Mouse (Mus musculus): Measurements from ENCODE around the gene Adamtsl5. TPM values are rescaled to one million over a fixed set of nuclear protein-coding genes. Genes with fewer than 3 reads are reported as not detected.

Gene Adamtsl5
- polyA plus RNA-seq, 1 experiment from 2014 or later = 0.51 TPM

- no peaks in the 10 kb centered on the region for H3K9me3 ChIP-seq (ENCODE audit: control insufficient read depth, low read length)
- DNase-seq (ENCODE audit: low spot score) (no peak), ATAC-seq (replicated peaks; ENCODE audit: low FRiP score) (no peak)
- H3K4me3 ChIP-seq (ENCODE audit: low read depth, low read length) = no peak overlapping the region
- H3K4me2 ChIP-seq (ENCODE audit: low read depth, low read length, severe bottlenecking) = no peak overlapping the region
- H3K9ac ChIP-seq (ENCODE audit: low read length) = 0 out of 2 replicates have a peak overlapping the region, but pooled peaks have one; percentile 3
- peaks cover 31% of the 10 kb centered on the region for H3K4me1 ChIP-seq (replicated peaks; ENCODE audit: control insufficient read depth, insufficient read depth, low read length)
- H3K27me3 ChIP-seq (ENCODE audit: control insufficient read depth, insufficient read depth, low read length) = 0 out of 2 replicates have a peak, but pooled peaks cover 2% of the 10 kb centered on the region
- 76% methylated on average over 4 of the region's 4 CpGs for WGBS
- peaks cover 11% of the 10 kb centered on the region for H3K36me3 ChIP-seq (ENCODE audit: control insufficient read depth, insufficient read depth, low read length)
- H3K27ac ChIP-seq (ENCODE audit: low read depth, low read length) = no peak overlapping the region
Measured at GRCm38 (mm10) chr10:80294311-80294710, 53.9 kb downstream of the Adamtsl5 start.

GRCm38 (mm10) chr10:80293325-80293724, 54.9 kb downstream of the Adamtsl5 start:
- H3K27ac ChIP-seq (ENCODE audit: low read depth, low read length) = peak overlapping the region; percentile 86; the same call in 1 of the 2 replicates
- H3K4me1 ChIP-seq (replicated peaks; ENCODE audit: control insufficient read depth, insufficient read depth, low read length) = peaks cover 26% of the 10 kb centered on the region
- WGBS = 23% methylated on average over 13 of the region's 14 CpGs
- H3K4me2 ChIP-seq (ENCODE audit: low read depth, low read length, severe bottlenecking) = peak overlapping the region; percentile 100
- peak overlapping the region; percentile 95 for H3K4me3 ChIP-seq (ENCODE audit: low read depth, low read length)
- peak overlapping the region; percentile 99 for H3K9ac ChIP-seq (ENCODE audit: low read length)
- H3K27me3 ChIP-seq (ENCODE audit: control insufficient read depth, insufficient read depth, low read length) = 0 out of 2 replicates have a peak, but pooled peaks cover 2% of the 10 kb centered on the region
- no peak for ATAC-seq (replicated peaks; ENCODE audit: low FRiP score)
- no peaks in the 10 kb centered on the region for H3K9me3 ChIP-seq (ENCODE audit: control insufficient read depth, low read length)
- H3K36me3 ChIP-seq (ENCODE audit: control insufficient read depth, insufficient read depth, low read length) = peaks cover 11% of the 10 kb centered on the region
- no peak for DNase-seq (ENCODE audit: low spot score)

GRCm38 (mm10) chr10:80292251-80293146, 55.7 kb downstream of the Adamtsl5 start, which contains the start of gene Rps15:
Gene Rps15, plus strand, starts transcription at chr10:80292453.
- ATAC-seq (replicated peaks; ENCODE audit: low FRiP score) (peak; percentile 80), DNase-seq (ENCODE audit: low spot score) (peak; percentile 99)
- H3K9me3 ChIP-seq (ENCODE audit: control insufficient read depth, low read length) = no peaks in the 10 kb centered on the region
- peak within 1 kb of the TSS; percentile 99 for H3K9ac ChIP-seq (ENCODE audit: low read length)
- peak within 1 kb of the TSS; percentile 100 for H3K4me2 ChIP-seq (ENCODE audit: low read depth, low read length, severe bottlenecking)
- under 1% methylated on average over 72 of the region's 72 CpGs for WGBS
- 0 out of 2 replicates have a peak, but pooled peaks cover under 1% of the 10 kb centered on the region for H3K27me3 ChIP-seq (ENCODE audit: control insufficient read depth, insufficient read depth, low read length)
- peak within 1 kb of the TSS; percentile 95 for H3K4me3 ChIP-seq (ENCODE audit: low read depth, low read length)
- H3K4me1 ChIP-seq (replicated peaks; ENCODE audit: control insufficient read depth, insufficient read depth, low read length) = peaks cover 21% of the 10 kb centered on the region
- H3K36me3 ChIP-seq (ENCODE audit: control insufficient read depth, insufficient read depth, low read length) = peaks cover 11% of the 10 kb centered on the region
- H3K27ac ChIP-seq (ENCODE audit: low read depth, low read length) = peak within 1 kb of the TSS; percentile 86

Small RNAs within 50 kb of the gene (microRNA-seq; reads per million reads assigned to microRNA genes)
- not detected for gene Gm22721 (ENCODE audit: insufficient number of aligned reads)

Other genes with a start within 250 kb of the Adamtsl5 start
- gene Sbno2, start 242.8 kb downstream of the Adamtsl5 start, polyA plus RNA-seq (2014; fragmentation: Nextera tagmentation; extraction: Ambion mirVana) = 12.5 and 13.6 TPM in 2 replicates
- 26.5 and 31.6 TPM in 2 replicates for gene Stk11, start 232.6 kb downstream of the Adamtsl5 start, polyA plus RNA-seq (2014; fragmentation: Nextera tagmentation; extraction: Ambion mirVana)
- 401 and 414 TPM in 2 replicates for gene Atp5d, start 209.8 kb downstream of the Adamtsl5 start, polyA plus RNA-seq (2014; fragmentation: Nextera tagmentation; extraction: Ambion mirVana)
- 10.4 and 15.0 TPM in 2 replicates for gene Cbarp, start 207.6 kb downstream of the Adamtsl5 start, polyA plus RNA-seq (2014; fragmentation: Nextera tagmentation; extraction: Ambion mirVana)
- 58.3 and 66.4 TPM in 2 replicates for gene Midn, start 200.1 kb downstream of the Adamtsl5 start, polyA plus RNA-seq (2014; fragmentation: Nextera tagmentation; extraction: Ambion mirVana)
- 82.0 and 83.4 TPM in 2 replicates for gene Cirbp, start 182.4 kb downstream of the Adamtsl5 start, polyA plus RNA-seq (2014; fragmentation: Nextera tagmentation; extraction: Ambion mirVana)
- 6.4 and 8.3 TPM in 2 replicates for gene 1600002K03Rik, start 175.5 kb downstream of the Adamtsl5 start, polyA plus RNA-seq (2014; fragmentation: Nextera tagmentation; extraction: Ambion mirVana)
- gene Efna2, start 168.9 kb downstream of the Adamtsl5 start, polyA plus RNA-seq (2014; fragmentation: Nextera tagmentation; extraction: Ambion mirVana) = 48.8 and 50.7 TPM in 2 replicates
- gene Mum1, start 122.0 kb downstream of the Adamtsl5 start, polyA plus RNA-seq (2014; fragmentation: Nextera tagmentation; extraction: Ambion mirVana) = 75.6 and 79.4 TPM in 2 replicates
- gene Ndufs7, start 99.3 kb downstream of the Adamtsl5 start, polyA plus RNA-seq (2014; fragmentation: Nextera tagmentation; extraction: Ambion mirVana) = 219 and 265 TPM in 2 replicates
- 20.4 and 24.1 TPM in 2 replicates for gene Gamt, start 87.4 kb downstream of the Adamtsl5 start, polyA plus RNA-seq (2014; fragmentation: Nextera tagmentation; extraction: Ambion mirVana)
- gene Dazap1, start 86.9 kb downstream of the Adamtsl5 start, polyA plus RNA-seq (2014; fragmentation: Nextera tagmentation; extraction: Ambion mirVana) = 53.2 and 55.4 TPM in 2 replicates
- gene Rps15, start 56.0 kb downstream of the Adamtsl5 start, polyA plus RNA-seq (2014; fragmentation: Nextera tagmentation; extraction: Ambion mirVana) = 858 and 895 TPM in 2 replicates
- 75.5 and 77.7 TPM in 2 replicates for gene Apc2, start 52.4 kb downstream of the Adamtsl5 start, polyA plus RNA-seq (2014; fragmentation: Nextera tagmentation; extraction: Ambion mirVana)
- 39.7 and 45.2 TPM in 2 replicates for gene 2310011J03Rik, start 27.9 kb downstream of the Adamtsl5 start, polyA plus RNA-seq (2014; fragmentation: Nextera tagmentation; extraction: Ambion mirVana)
- gene Pcsk4, start 18.9 kb downstream of the Adamtsl5 start, polyA plus RNA-seq (2014; fragmentation: Nextera tagmentation; extraction: Ambion mirVana) = 3.8 and 4.5 TPM in 2 replicates
- gene Reep6, start 18.5 kb downstream of the Adamtsl5 start, polyA plus RNA-seq (2014; fragmentation: Nextera tagmentation; extraction: Ambion mirVana) = 7.0 and 8.0 TPM in 2 replicates
- gene Plk5, start 8.0 kb upstream of the Adamtsl5 start, polyA plus RNA-seq (2014; fragmentation: Nextera tagmentation; extraction: Ambion mirVana) = 0.36 and 0.87 TPM in 2 replicates
- gene Mex3d, start 39.2 kb upstream of the Adamtsl5 start, polyA plus RNA-seq (2014; fragmentation: Nextera tagmentation; extraction: Ambion mirVana) = 13.3 and 15.9 TPM in 2 replicates
- 276 and 322 TPM in 2 replicates for gene Mbd3, start 51.1 kb upstream of the Adamtsl5 start, polyA plus RNA-seq (2014; fragmentation: Nextera tagmentation; extraction: Ambion mirVana)
- gene Uqcr11, start 58.4 kb upstream of the Adamtsl5 start, polyA plus RNA-seq (2014; fragmentation: Nextera tagmentation; extraction: Ambion mirVana) = 430 and 504 TPM in 2 replicates
- 237 and 256 TPM in 2 replicates for gene Tcf3, start 85.2 kb upstream of the Adamtsl5 start, polyA plus RNA-seq (2014; fragmentation: Nextera tagmentation; extraction: Ambion mirVana)
- 0.49 and 0.53 TPM in 2 replicates for gene Onecut3, start 146.4 kb upstream of the Adamtsl5 start, polyA plus RNA-seq (2014; fragmentation: Nextera tagmentation; extraction: Ambion mirVana)
- gene Atp8b3, start 190.7 kb upstream of the Adamtsl5 start, polyA plus RNA-seq (2014; fragmentation: Nextera tagmentation; extraction: Ambion mirVana) = 0.35 and 0.59 TPM in 2 replicates
- 34.9 and 37.1 TPM in 2 replicates for gene Rexo1, start 213.1 kb upstream of the Adamtsl5 start, polyA plus RNA-seq (2014; fragmentation: Nextera tagmentation; extraction: Ambion mirVana)
- 5.9 and 7.7 TPM in 2 replicates for gene Klf16, start 228.9 kb upstream of the Adamtsl5 start, polyA plus RNA-seq (2014; fragmentation: Nextera tagmentation; extraction: Ambion mirVana)
- 94.6 and 121 TPM in 2 replicates for gene Abhd17a, start 241.9 kb upstream of the Adamtsl5 start, polyA plus RNA-seq (2014; fragmentation: Nextera tagmentation; extraction: Ambion mirVana)

Data from forebrain, embryonic 11.5 days (tissue).